Mouse (Mus musculus): Measurements from ENCODE around the gene Kdm1a.

The Kdm1a gene

DNA sequence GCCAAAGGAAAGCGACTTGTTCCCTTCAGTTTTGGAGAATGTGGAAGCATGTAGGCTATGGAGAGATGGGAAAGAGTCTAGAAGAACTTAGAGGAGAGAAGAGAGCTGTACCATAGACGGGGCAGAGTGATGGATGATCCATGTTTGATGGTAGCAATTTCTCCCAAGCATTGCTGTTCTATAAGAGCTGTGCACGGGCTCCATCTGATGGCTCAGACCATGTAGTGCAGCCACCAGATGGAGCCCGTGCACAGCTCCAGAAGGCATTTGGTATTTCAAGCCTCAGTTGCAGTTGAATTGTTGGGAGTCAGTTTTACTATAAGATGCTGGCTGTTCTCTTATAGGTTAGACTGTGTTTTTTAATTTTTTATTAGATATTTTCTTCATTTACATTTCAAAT, 76.1 kb downstream of the Kdm1a start:
- DNase-seq (ENCODE audit: low spot score) = no peak

DNA sequence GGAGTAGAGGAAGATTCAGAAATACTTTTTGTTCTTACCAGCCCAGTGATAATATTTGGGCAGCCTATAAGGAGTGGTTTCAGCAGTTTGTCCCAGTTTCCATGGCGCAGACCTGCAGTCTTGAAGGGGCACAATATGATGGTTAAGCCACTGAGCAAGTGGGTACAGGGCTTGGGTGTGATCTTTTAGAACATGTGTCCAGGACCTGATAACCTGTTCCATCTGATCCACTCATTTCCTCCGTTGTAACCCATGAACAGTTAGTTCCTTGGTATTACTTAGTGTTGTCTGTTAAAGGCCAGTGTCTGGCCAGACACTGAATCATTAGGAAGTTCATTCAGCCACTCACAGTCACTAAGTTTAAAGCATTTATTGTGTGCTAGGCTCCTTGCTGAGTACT, 78.2 kb downstream of the Kdm1a start:
- DNase-seq (ENCODE audit: low spot score) = no peak

DNA sequence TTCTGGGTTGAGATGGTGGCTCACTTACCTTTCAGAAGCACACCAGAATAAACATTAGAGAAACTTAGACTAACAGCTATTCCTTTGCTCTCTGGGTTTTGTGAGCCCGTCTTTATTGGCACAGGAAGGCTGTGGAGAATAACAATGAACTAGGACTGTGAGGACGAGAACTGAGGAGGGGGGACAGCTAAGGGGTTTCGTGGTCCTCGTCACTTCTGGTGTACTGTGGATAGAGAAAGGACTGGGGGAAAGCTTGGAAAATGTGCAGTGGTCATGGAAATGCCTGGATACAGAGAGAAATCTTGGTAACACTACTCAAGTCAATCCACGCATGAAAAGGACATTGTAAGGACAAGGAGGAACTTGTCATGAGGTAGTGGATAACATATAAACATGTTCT, 80.6 kb downstream of the Kdm1a start:
- no peak for DNase-seq (ENCODE audit: low spot score)

GRCm38 (mm10) chr4:136519866-136520265, 82.7 kb downstream of the Kdm1a start:
- no peak for DNase-seq (ENCODE audit: low spot score)

DNA sequence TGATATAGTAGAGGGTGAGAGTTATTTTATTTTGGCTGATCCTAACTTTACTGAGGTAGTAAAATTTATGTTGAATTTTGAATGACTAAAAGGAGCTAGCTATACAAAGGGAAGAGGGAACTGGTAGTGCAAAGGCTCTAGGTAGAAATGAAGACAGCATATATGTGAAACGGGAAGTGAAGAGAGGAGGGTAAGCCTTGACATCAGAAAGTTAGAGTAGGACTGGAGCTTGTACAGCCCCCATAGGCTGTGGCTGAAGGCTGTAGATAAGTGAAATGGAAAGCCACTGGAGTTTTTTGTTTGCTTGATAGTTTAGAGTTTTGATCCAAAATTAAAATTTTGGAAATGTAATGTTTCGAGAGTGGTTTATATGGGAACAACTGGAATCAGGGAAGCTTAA, 83.9 kb downstream of the Kdm1a start:
- no peak for DNase-seq (ENCODE audit: low spot score)

GRCm38 (mm10) chr4:136518141-136518540, 84.4 kb downstream of the Kdm1a start:
- no peak for DNase-seq (ENCODE audit: low spot score)

DNA sequence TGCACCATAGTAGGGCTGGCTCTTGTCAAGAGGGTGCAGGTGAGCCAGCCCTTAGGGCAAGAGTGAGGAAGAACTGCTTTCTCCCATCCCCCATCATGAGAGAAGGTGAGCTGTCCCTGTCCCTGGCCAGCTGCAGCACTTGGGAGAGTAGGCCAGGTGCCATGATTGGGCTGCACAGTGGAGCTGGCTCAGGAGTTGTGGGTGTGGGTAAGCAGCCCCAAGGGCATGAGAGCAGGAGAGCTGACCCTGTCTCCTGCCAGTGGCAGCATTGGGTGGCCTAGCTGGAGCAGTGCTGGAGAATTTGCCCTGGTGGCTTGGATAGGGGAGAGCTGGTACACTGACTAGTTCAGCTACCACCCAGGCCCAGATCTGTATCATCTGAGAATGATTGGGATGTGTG, 89.6 kb downstream of the Kdm1a start:
- DNase-seq (ENCODE audit: low spot score) = no peak

- DNase-seq (ENCODE audit: low spot score) = no peak
These were observed 90.8 kb downstream of the Kdm1a start for GRCm38 (mm10) chr4:136511708-136512107.

DNA sequence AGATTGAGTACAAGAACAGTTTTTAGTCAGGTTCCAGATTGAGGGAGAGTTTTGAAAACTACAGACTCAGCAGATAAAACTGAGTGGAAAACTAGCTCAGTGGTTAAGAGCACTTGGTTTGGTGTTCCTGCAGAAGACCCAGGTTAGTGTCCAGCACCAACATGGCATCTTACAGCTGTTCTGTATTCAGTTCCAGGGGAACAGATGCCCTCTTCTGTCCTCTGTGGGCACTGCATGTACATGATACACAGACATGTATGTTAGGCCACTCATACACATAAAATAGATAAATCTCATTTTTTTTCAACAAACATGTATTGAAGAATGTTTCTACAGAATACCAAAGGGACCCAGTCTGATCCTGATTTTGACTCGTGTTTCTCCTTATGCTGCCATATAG, 92.7 kb downstream of the Kdm1a start:
- no peak for DNase-seq (ENCODE audit: low spot score)

DNA sequence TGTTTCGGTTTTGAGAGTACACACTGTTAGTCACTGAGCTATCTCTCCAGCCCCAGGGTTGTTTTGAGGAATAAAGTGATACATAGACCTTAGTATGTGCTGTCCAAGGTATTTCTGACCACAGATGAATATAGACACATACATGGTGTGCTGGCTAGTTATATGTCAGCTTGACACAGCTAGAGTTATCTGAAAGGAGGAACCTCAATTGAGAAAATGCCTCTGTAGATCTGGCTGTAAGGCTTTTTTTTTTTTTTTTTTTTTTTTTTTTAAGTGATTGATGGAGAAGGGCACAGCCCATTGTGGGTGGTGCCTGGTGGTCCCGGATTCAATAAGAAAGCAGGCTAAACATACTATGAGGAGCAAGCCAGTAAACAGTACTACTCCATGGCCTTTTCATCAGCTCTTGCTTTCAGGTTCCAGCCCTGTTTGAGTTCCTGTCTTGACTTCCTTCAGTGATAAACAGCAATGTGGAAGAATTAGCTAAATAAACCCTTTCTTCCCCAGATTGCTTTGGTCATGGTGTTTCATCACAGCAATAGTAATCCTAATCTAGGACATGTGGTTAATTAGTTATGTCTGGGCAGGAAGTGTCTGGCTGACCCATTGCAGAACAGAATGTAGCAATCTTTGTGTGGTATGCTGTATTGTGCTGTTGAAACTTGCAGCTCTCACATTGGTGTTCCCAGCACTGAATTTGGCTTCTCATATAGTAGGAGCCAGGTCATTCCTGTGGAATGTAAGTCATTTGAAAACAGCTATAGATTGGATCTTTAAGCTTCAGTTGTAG, 96.9 kb downstream of the Kdm1a start:
- DNase-seq (ENCODE audit: low spot score) = no peak

All from ovary, adult 18-20 months (tissue).